ENCODE assay signal across 26 mouse cellular contexts in genomic region chr10:105034711-105035386, GRCm38 (mm10).
DNase-seq lines count a peak whose midpoint lies in the region; ATAC-seq and TF ChIP-seq lines count a peak whose summit lies in the region.
"Had no signal": no experiment of that assay in that cellular context is flagged by ENCODE, and none has a peak within 500 bp of the region (broad histone marks: within the 10 kb centered on the region; RNA-seq: fewer than 3 reads in every experiment).

No protein-coding gene starts in this region.

- peak; percentile 31; the same call in 1 of the 2 replicates for ATAC-seq in forebrain, embryonic 16.5 days
- ATAC-seq in forebrain, embryonic 12.5 days (ENCODE audit: low FRiP score) = no peak
- ATAC-seq: forebrain, embryonic 13.5 days; intestine, embryonic 16.5 days; liver, embryonic 12.5 days; liver, postnatal 0 days; Patski had no signal

- H3K79me2 ChIP-seq in heart, adult 2 months (replicated peaks; ENCODE audit: control insufficient read depth, insufficient read depth, low read length) = no peaks in the 10 kb centered on the region

- no peaks in the 10 kb centered on the region for H3K27me3 ChIP-seq in forebrain, embryonic 16.5 days (replicated peaks; ENCODE audit: control insufficient read depth, insufficient read depth, low read length)
- no peaks in the 10 kb centered on the region for H3K27me3 ChIP-seq in forebrain, embryonic 12.5 days
- H3K27me3 ChIP-seq in heart, adult 2 months (ENCODE audit: control insufficient read depth, insufficient read depth, low read length) = no peaks in the 10 kb centered on the region
- H3K27me3 ChIP-seq: forebrain, embryonic 13.5 days; heart, embryonic 15.5 days; liver, embryonic 12.5 days had no signal

- WGBS in forebrain, embryonic 16.5 days = 56% methylated on average over 1 of the region's 1 CpGs
- 70% methylated on average over 1 of the region's 1 CpGs for WGBS in forebrain, embryonic 12.5 days
- 72% methylated on average over 1 of the region's 1 CpGs for WGBS in heart, adult 2 months

- H3K4me3 ChIP-seq in forebrain, embryonic 16.5 days (replicated peaks; ENCODE audit: low read length) = no peak overlapping the region
- no peak overlapping the region for H3K4me3 ChIP-seq in forebrain, embryonic 12.5 days (replicated peaks)
- no peak overlapping the region for H3K4me3 ChIP-seq in left cerebral cortex, adult 2 months
- no peak overlapping the region for H3K4me3 ChIP-seq in heart, adult 2 months
- H3K4me3 ChIP-seq: erythroblast, embryonic 14.5 days; forebrain, embryonic 13.5 days; heart, embryonic 10.5 days; heart, embryonic 15.5 days; liver, embryonic 12.5 days had no signal

- no peaks in the 10 kb centered on the region for H3K9me3 ChIP-seq in forebrain, embryonic 16.5 days (ENCODE audit: control insufficient read depth, low read length)
- no peaks in the 10 kb centered on the region for H3K9me3 ChIP-seq in forebrain, embryonic 12.5 days
- H3K9me3 ChIP-seq: forebrain, embryonic 13.5 days; heart, embryonic 10.5 days; heart, embryonic 15.5 days; liver, embryonic 12.5 days had no signal

- no peak for TF ChIP-seq CTCF in left cerebral cortex, adult 2 months (IDR thresholded peaks at IDR 0.05)
- TF ChIP-seq CTCF in heart, adult 2 months (IDR thresholded peaks at IDR 0.05) = no peak

- no peaks in the 10 kb centered on the region for H3K4me1 ChIP-seq in forebrain, embryonic 16.5 days (replicated peaks; ENCODE audit: control insufficient read depth, insufficient read depth, low read length)
- H3K4me1 ChIP-seq in forebrain, embryonic 12.5 days = no peaks in the 10 kb centered on the region
- no peaks in the 10 kb centered on the region for H3K4me1 ChIP-seq in heart, adult 2 months (ENCODE audit: control insufficient read depth, insufficient read depth, low read length)
- H3K4me1 ChIP-seq: forebrain, embryonic 13.5 days; heart, embryonic 10.5 days; heart, embryonic 15.5 days; liver, embryonic 12.5 days had no signal

- no peak overlapping the region for H3K9ac ChIP-seq in forebrain, embryonic 16.5 days (replicated peaks; ENCODE audit: low read depth, low read length)
- no peak overlapping the region for H3K9ac ChIP-seq in forebrain, embryonic 12.5 days
- no peak overlapping the region for H3K9ac ChIP-seq in heart, adult 2 months (ENCODE audit: low read depth, low read length)
- H3K9ac ChIP-seq: forebrain, embryonic 13.5 days; heart, embryonic 15.5 days; liver, embryonic 12.5 days; liver, postnatal 0 days had no signal

- no peak for TF ChIP-seq POLR2A in heart, adult 2 months (IDR thresholded peaks at IDR 0.05; ENCODE audit: insufficient read depth, low read depth, low read length)

- no peaks in the 10 kb centered on the region for H3K36me3 ChIP-seq in forebrain, embryonic 16.5 days (ENCODE audit: control insufficient read depth, insufficient read depth)
- no peaks in the 10 kb centered on the region for H3K36me3 ChIP-seq in forebrain, embryonic 12.5 days (replicated peaks)
- no peaks in the 10 kb centered on the region for H3K36me3 ChIP-seq in heart, adult 2 months (ENCODE audit: control insufficient read depth, insufficient read depth, low read length)
- H3K36me3 ChIP-seq: heart, embryonic 10.5 days; heart, embryonic 15.5 days; liver, embryonic 12.5 days had no signal

- no peak for TF ChIP-seq EP300 in heart, adult 2 months (IDR thresholded peaks at IDR 0.05; ENCODE audit: insufficient read depth, low read depth, low read length)

- H3K27ac ChIP-seq in forebrain, embryonic 16.5 days (ENCODE audit: low read length) = no peak overlapping the region
- no peak overlapping the region for H3K27ac ChIP-seq in forebrain, embryonic 12.5 days
- no peak overlapping the region for H3K27ac ChIP-seq in left cerebral cortex, adult 2 months
- no peak overlapping the region for H3K27ac ChIP-seq in heart, adult 2 months
- H3K27ac ChIP-seq: forebrain, embryonic 13.5 days; heart, embryonic 10.5 days; heart, embryonic 15.5 days; kidney, postnatal 0 days; liver, embryonic 12.5 days had no signal

- peak; percentile 7 for DNase-seq in left cerebral cortex, adult 11 months (ENCODE audit: low spot score)
- no peak for DNase-seq in left cerebral cortex, adult 2 months (ENCODE audit: extremely low spot score in 1 of 2, low spot score in 2 of 2)
- DNase-seq in right cerebral cortex, adult 18-20 months = peak; percentile 2
- DNase-seq in right cerebral cortex, postnatal 36 days (ENCODE audit: low spot score in 2 of 2) = no peak
- no peak for DNase-seq in heart, adult 2 months
- DNase-seq: adrenal gland, postnatal 10 days; cerebellum, adult 2 months; cerebellum, postnatal 14 days; gastrocnemius, postnatal 14 days; kidney, adult 8-10 months; kidney, postnatal 4 days; liver, postnatal 0 days; lung, postnatal 14 days; right cerebral cortex, postnatal 14 days; thymus, adult 18-20 months; thymus, postnatal 25 days had no signal

- H3K4me2 ChIP-seq in forebrain, embryonic 16.5 days (ENCODE audit: low read length) = no peak overlapping the region
- H3K4me2 ChIP-seq in forebrain, embryonic 12.5 days = no peak overlapping the region
- H3K4me2 ChIP-seq: forebrain, embryonic 13.5 days; heart, embryonic 15.5 days; liver, embryonic 12.5 days had no signal

- intact Hi-C loops in left cerebral cortex, adult 2 months (cut with DNase I) = loop anchor here (5.0 kb wide), 1 partner anchor 537 kb away; the partner anchor contains the start of gene Tmtc2
- intact Hi-C loops in heart, adult 2 months (cut with DNase I) = no loop called here

Comparison
In these comparisons a context has a peak if more than half of its experiments do, and no peak if none do; other contexts are left out.
1. DNase-seq: peak in left cerebral cortex, adult 11 months (single experiment) and right cerebral cortex, adult 18-20 months (single experiment); none in left cerebral cortex, adult 2 months (0 of 2), right cerebral cortex, postnatal 36 days (0 of 2) and heart, adult 2 months (0 of 2).